Mouse (Mus musculus): ENCODE data around the gene Cecr2.

GRCm38 (mm10) chr6:120715851-120716250 is 49.7 kb downstream of the Cecr2 start:
- TF ChIP-seq TAL1 (conservative IDR thresholded peaks at IDR 0.05; ENCODE audit: low read depth, low read length) (no peak), CTCF (IDR thresholded peaks at IDR 0.05; ENCODE audit: low read depth, low read length) (no peak), POLR2AphosphoS5 (IDR thresholded peaks at IDR 0.05; ENCODE audit: insufficient replicate concordance, low read depth, low read length) (no peak), GATA1 (IDR thresholded peaks at IDR 0.05; ENCODE audit: borderline replicate concordance, low read length) (no peak)
